Mouse (Mus musculus) heart, embryonic 16.5 days (tissue): ENCODE measurements around the gene Rnasek. TPM values are rescaled to one million over a fixed set of nuclear protein-coding genes. Genes with fewer than 3 reads are reported as not detected.

ENCODE experiments used
- ATAC-seq: fragments of 200-750 bp; cut with Nextera tagmentation; replicated peaks from 2 replicates; pipeline ENCODE4 v1.8.0; 2017; ENCODE audit warnings: moderate number of reproducible peaks; ENCODE audit not compliant: insufficient read depth, low FRiP score; ENCODE audit errors: extremely low read depth
- H3K27ac ChIP-seq: fragments of 300-500 bp; sonication (generic); 2 replicates; pipeline ENCODE4 v1.5.1; 2014; ENCODE audit warnings: mild to moderate bottlenecking, low read length, control low read depth, moderate library complexity
- H3K27me3 ChIP-seq: fragments of 300-500 bp; sonication (generic); 2 replicates; pipeline ENCODE4 v1.6.1; 2014; ENCODE audit warnings: low read length, mixed read lengths; ENCODE audit not compliant: control insufficient read depth, insufficient read depth
- H3K36me3 ChIP-seq: fragments of 300-500 bp; sonication (generic); 2 replicates; pipeline ENCODE4 v1.6.1; 2014; ENCODE audit not compliant: control insufficient read depth, insufficient read depth
- H3K4me1 ChIP-seq: fragments of 300-500 bp; sonication (generic); 2 replicates; pipeline ENCODE4 v1.6.1; 2014; ENCODE audit warnings: low read length, mixed read lengths; ENCODE audit not compliant: control insufficient read depth, insufficient read depth
- H3K4me2 ChIP-seq: fragments of 300-500 bp; sonication (generic); 2 replicates; pipeline ENCODE4 v1.6.1; 2014; ENCODE audit warnings: low read depth, mild to moderate bottlenecking, control low read depth, low read length
- H3K4me3 ChIP-seq: fragments of 300-500 bp; sonication (generic); 2 replicates; pipeline ENCODE4 v1.5.1; 2014; ENCODE audit warnings: mild to moderate bottlenecking, control low read depth, low read length
- H3K9ac ChIP-seq: fragments of 300-500 bp; sonication (generic); 2 replicates; pipeline ENCODE4 v1.6.1; 2014; ENCODE audit warnings: low read length, control low read depth
- H3K9me3 ChIP-seq: fragments of 300-500 bp; sonication (generic); replicated peaks from 2 replicates; pipeline ENCODE4 v1.6.1; 2016; ENCODE audit warnings: low read length; ENCODE audit not compliant: control insufficient read depth
- WGBS: fragments of 180-500 bp; shearing (Covaris S2); extraction: QIAGEN DNeasy Blood & Tissue Kit; methylation state at CpG from one replicate; pipeline ENCODE4 v1.1.7; 2014; 5-methylcytosine and 5-hydroxymethylcytosine counted together
- polyA plus RNA-seq: library from polyadenylated mRNA; unstranded; fragments of >200 nt; fragmentation: Nextera tagmentation; extraction: Ambion mirVana; gene quantifications from 2 replicates; pipeline ENCODE4 v1.2.1, GENCODE M21; 2015

Rnasek gene
- polyA plus RNA-seq, 1 experiment from 2014 or later, result 218 TPM

- ATAC-seq, result no peak
- H3K9me3 ChIP-seq, result no peaks in the 10 kb centered on the region
- H3K27me3 ChIP-seq, result no peaks in the 10 kb centered on the region
- no peak overlapping the region for H3K4me3 ChIP-seq
- no peaks in the 10 kb centered on the region for H3K36me3 ChIP-seq
- peaks cover 11% of the 10 kb centered on the region for H3K4me1 ChIP-seq
- H3K4me2 ChIP-seq, result no peak overlapping the region
- H3K9ac ChIP-seq, result no peak overlapping the region
- 32% methylated on average over 1 of the region's 1 CpGs for WGBS
- peak overlapping the region; percentile 53 for H3K27ac ChIP-seq
These were observed 26.8 kb upstream of the Rnasek start for GRCm38 (mm10) chr11:70266405-70266804.

GRCm38 (mm10) chr11:70265819-70266218 is 26.2 kb upstream of the Rnasek start:
- H3K36me3 ChIP-seq, result no peaks in the 10 kb centered on the region
- 61% methylated on average over 4 of the region's 4 CpGs for WGBS
- H3K4me2 ChIP-seq, result no peak overlapping the region
- H3K9ac ChIP-seq, result no peak overlapping the region
- H3K27me3 ChIP-seq, result no peaks in the 10 kb centered on the region
- H3K27ac ChIP-seq, result peak overlapping the region; percentile 53
- H3K4me3 ChIP-seq, result no peak overlapping the region
- H3K4me1 ChIP-seq, result peaks cover 11% of the 10 kb centered on the region
- no peak for ATAC-seq
- H3K9me3 ChIP-seq, result no peaks in the 10 kb centered on the region

GRCm38 (mm10) chr11:70265252-70265651 is 25.6 kb upstream of the Rnasek start:
- Histone ChIP-seq H3K4me2 (no peak overlapping the region), H3K9ac (no peak overlapping the region)
- 35% methylated on average over 3 of the region's 3 CpGs for WGBS

GRCm38 (mm10) chr11:70259035-70259434 is 19.4 kb upstream of the Rnasek start:
- 93% methylated on average over 4 of the region's 4 CpGs for WGBS
- ATAC-seq, result no peak
- no peak overlapping the region for H3K4me3 ChIP-seq
- no peak overlapping the region for H3K4me2 ChIP-seq
- no peak overlapping the region for H3K9ac ChIP-seq
- H3K27me3 ChIP-seq, result peaks cover 11% of the 10 kb centered on the region
- no peaks in the 10 kb centered on the region for H3K4me1 ChIP-seq
- no peaks in the 10 kb centered on the region for H3K9me3 ChIP-seq
- no peaks in the 10 kb centered on the region for H3K36me3 ChIP-seq
- H3K27ac ChIP-seq, result no peak overlapping the region

More at GRCm38 (mm10) chr11:70265252-70265651, 25.6 kb upstream of the Rnasek start:
- H3K4me1 ChIP-seq, result peaks cover 11% of the 10 kb centered on the region
- no peak for ATAC-seq
- no peak overlapping the region for H3K4me3 ChIP-seq
- H3K27me3 ChIP-seq, result no peaks in the 10 kb centered on the region
- no peaks in the 10 kb centered on the region for H3K9me3 ChIP-seq
- H3K36me3 ChIP-seq, result no peaks in the 10 kb centered on the region
- H3K27ac ChIP-seq, result peak overlapping the region; percentile 45; the same call in 1 of the 2 replicates

- no peaks in the 10 kb centered on the region for H3K4me1 ChIP-seq
- peak within 1 kb of the TSS; percentile 67 for H3K4me2 ChIP-seq
- ATAC-seq, result peak; percentile 65
- no peaks in the 10 kb centered on the region for H3K9me3 ChIP-seq
- H3K27me3 ChIP-seq, result peaks cover 26% of the 10 kb centered on the region
- peak within 1 kb of the TSS; percentile 65 for H3K9ac ChIP-seq
- H3K27ac ChIP-seq, result no peak within 1 kb of the TSS
- H3K36me3 ChIP-seq, result no peaks in the 10 kb centered on the region
- H3K4me3 ChIP-seq, result peak within 1 kb of the TSS; percentile 49
- 3% methylated on average over 25 of the region's 25 CpGs for WGBS
These were observed 15.4 kb upstream of the Rnasek start, which contains the start of gene Alox12 for GRCm38 (mm10) chr11:70254931-70255531. TSS of gene Alox12 (minus strand) at chr11:70255353.

GRCm38 (mm10) chr11:70254337-70254736 is 14.7 kb upstream of the Rnasek start:
- Histone ChIP-seq H3K4me1 (no peaks in the 10 kb centered on the region), H3K36me3 (no peaks in the 10 kb centered on the region), H3K4me2 (peak overlapping the region; percentile 67), H3K27me3 (peaks cover 26% of the 10 kb centered on the region), H3K4me3 (peak overlapping the region; percentile 49), H3K9me3 (no peaks in the 10 kb centered on the region), H3K9ac (peak overlapping the region; percentile 11; the same call in 1 of the 2 replicates), H3K27ac (no peak overlapping the region)
- ATAC-seq, result no peak
- WGBS, result 4% methylated on average over 18 of the region's 18 CpGs

GRCm38 (mm10) chr11:70251853-70252252 is 12.2 kb upstream of the Rnasek start:
- H3K4me2 ChIP-seq, result no peak overlapping the region
- H3K27me3 ChIP-seq, result peaks cover 26% of the 10 kb centered on the region
- no peak overlapping the region for H3K4me3 ChIP-seq
- H3K36me3 ChIP-seq, result no peaks in the 10 kb centered on the region
- ATAC-seq, result no peak
- no peaks in the 10 kb centered on the region for H3K9me3 ChIP-seq
- no peaks in the 10 kb centered on the region for H3K4me1 ChIP-seq
- no peak overlapping the region for H3K9ac ChIP-seq
- no peak overlapping the region for H3K27ac ChIP-seq
- 61% methylated on average over 8 of the region's 8 CpGs for WGBS

- Histone ChIP-seq H3K4me2 (no peak overlapping the region), H3K27me3 (peaks cover 24% of the 10 kb centered on the region), H3K4me1 (no peaks in the 10 kb centered on the region), H3K36me3 (no peaks in the 10 kb centered on the region), H3K9me3 (no peaks in the 10 kb centered on the region), H3K27ac (no peak overlapping the region), H3K9ac (no peak overlapping the region), H3K4me3 (no peak overlapping the region)
- WGBS, result 53% methylated on average over 11 of the region's 11 CpGs
- ATAC-seq, result no peak
These were observed 10.5 kb upstream of the Rnasek start for GRCm38 (mm10) chr11:70250150-70250549.

GRCm38 (mm10) chr11:70247136-70247845 is 7.6 kb upstream of the Rnasek start:
- Histone ChIP-seq H3K4me1 (no peaks in the 10 kb centered on the region), H3K4me3 (no peak overlapping the region), H3K27me3 (peaks cover 6% of the 10 kb centered on the region), H3K9me3 (no peaks in the 10 kb centered on the region), H3K27ac (no peak overlapping the region), H3K4me2 (no peak overlapping the region), H3K36me3 (no peaks in the 10 kb centered on the region), H3K9ac (no peak overlapping the region)
- no peak for ATAC-seq
- WGBS, result 38% methylated on average over 9 of the region's 9 CpGs
